20 mouse cellular contexts compared by ENCODE assay signal in genomic region chr7:45166950-45167401, GRCm38 (mm10). TPM values are rescaled to one million over a fixed set of nuclear protein-coding genes. Genes with fewer than 3 reads are reported as not detected.
A peak's percentile ranks its signal among the peaks of the same experiment; 100 is the strongest.
DNase-seq lines count a peak whose midpoint lies in the region; ATAC-seq lines count a peak whose summit lies in the region.
"Had no signal": no experiment of that assay in that cellular context is flagged by ENCODE, and none has a peak within 500 bp of the region (broad histone marks: within the 10 kb centered on the region; RNA-seq: fewer than 3 reads in every experiment).

No protein-coding gene starts in this region.

- H3K36me3 ChIP-seq in forebrain, embryonic 12.5 days (replicated peaks) = no peaks in the 10 kb centered on the region
- H3K36me3 ChIP-seq: intestine, embryonic 15.5 days; lung, embryonic 15.5 days had no signal

- H3K4me1 ChIP-seq in forebrain, embryonic 12.5 days = peaks cover 29% of the 10 kb centered on the region

- no peak overlapping the region for H3K4me3 ChIP-seq in forebrain, embryonic 12.5 days (replicated peaks)
- H3K4me3 ChIP-seq: heart, adult 2 months; intestine, embryonic 15.5 days; lung, embryonic 15.5 days had no signal

- no peak overlapping the region for H3K9ac ChIP-seq in forebrain, embryonic 12.5 days
- H3K9ac ChIP-seq: intestine, embryonic 15.5 days; lung, embryonic 15.5 days had no signal

- H3K9me3 ChIP-seq in forebrain, embryonic 12.5 days = peaks cover 8% of the 10 kb centered on the region

- ATAC-seq in forebrain, embryonic 12.5 days (ENCODE audit: low FRiP score) = no peak
- ATAC-seq: activated CD4-positive, CD25-positive, alpha-beta regulatory T cell, adult 4 months; CD4-positive, CD25-positive, alpha-beta regulatory T cell, adult 4 months; intestine, embryonic 15.5 days had no signal

- H3K4me2 ChIP-seq in forebrain, embryonic 12.5 days = no peak overlapping the region
- H3K4me2 ChIP-seq: intestine, embryonic 15.5 days; lung, embryonic 15.5 days had no signal

- DNase-seq in left cerebral cortex, postnatal 25 days (ENCODE audit: low spot score in 2 of 2) = peak; percentile 61 to 85
- DNase-seq in left cerebral cortex, postnatal 10 days (ENCODE audit: extremely low spot score in 1 of 2, low spot score in 2 of 2) = no peak
- peak; percentile 77 for DNase-seq in cerebellum, adult 9-10 months
- DNase-seq in telencephalon, adult 2 months (ENCODE audit: low read depth, low spot score) = peak; percentile 71
- no peak for DNase-seq in urinary bladder, adult 18-20 months (ENCODE audit: low spot score in 2 of 2)
- no peak for DNase-seq in heart, postnatal 25 days (ENCODE audit: low spot score)
- DNase-seq: heart, adult 2 months; heart, postnatal 14 days; kidney, postnatal 14 days; thymus, adult 18-20 months had no signal

- 27% methylated on average over 10 of the region's 10 CpGs for WGBS in forebrain, embryonic 12.5 days

- peaks cover 95% of the 10 kb centered on the region for H3K27me3 ChIP-seq in forebrain, embryonic 12.5 days

- H3K27ac ChIP-seq in forebrain, embryonic 12.5 days = peak overlapping the region; percentile 50; the same call in 1 of the 2 replicates
- H3K27ac ChIP-seq: heart, adult 2 months; intestine, embryonic 15.5 days; lung, embryonic 15.5 days had no signal

- intact Hi-C loops in left cerebral cortex, postnatal 25 days (cut with DNase I) = loop anchor here (1.0 to 10.0 kb wide), 2 partner anchors 66 to 198 kb away; partner anchors contain the start of gene Ppfia3
- intact Hi-C loops in left cerebral cortex, postnatal 10 days (cut with DNase I) = loop anchor here (10.0 kb wide), 1 partner anchor 198 kb away; the partner anchor contains the start of gene Ppfia3
- intact Hi-C loops in heart, postnatal 25 days (cut with DNase I) = no loop called here

RNA-seq across cellular contexts. Expression of gene Slc17a7, which starts 3.2 kb away (rescaled TPM):
- 1,000 to 10,000 TPM; 1,365 to 1,520 TPM for total RNA-seq in left cerebral cortex, postnatal 25 days (2021)
- total RNA-seq in left cerebral cortex, postnatal 10 days (2021) = 1,000 to 10,000 TPM; 1,057 to 1,070 TPM
- polyA plus RNA-seq in forebrain, embryonic 12.5 days (2016; fragmentation: Nextera tagmentation; extraction: Ambion mirVana) = 6.3 and 7.9 TPM in 2 replicates
- 10 to 100 TPM; 18.1 to 18.7 TPM for total RNA-seq in heart, postnatal 25 days (2021)
- total RNA-seq: liver, adult 2 months; megakaryocyte-erythroid progenitor cell, adult 5-6 weeks; monocyte, adult 5-6 weeks had no signal
- polyA plus RNA-seq: activated CD4-positive, CD25-positive, alpha-beta regulatory T cell, adult 4 months; CD4-positive, CD25-positive, alpha-beta regulatory T cell, adult 4 months; liver, adult 2 months; neural tube, embryonic 14.5 days had no signal

RNA-seq across cellular contexts. Expression of gene Gfy, which starts 12.4 kb away (rescaled TPM):
- total RNA-seq in left cerebral cortex, postnatal 25 days (2021) = under 1 TPM in 1 of 2 experiments, not detected in 1; 0.18 TPM
- total RNA-seq in left cerebral cortex, postnatal 10 days (2021) = under 1 TPM in 1 of 2 experiments, not detected in 1; 0.17 TPM
- 0.52 and 1.4 TPM in 2 replicates for polyA plus RNA-seq in forebrain, embryonic 12.5 days (2016; fragmentation: Nextera tagmentation; extraction: Ambion mirVana)
- not detected for total RNA-seq in heart, postnatal 25 days (2021)
- total RNA-seq: heart, adult 2 months; heart, postnatal 14 days; liver, adult 2 months; monocyte, adult 5-6 weeks had no signal
- polyA plus RNA-seq: activated CD4-positive, CD25-positive, alpha-beta regulatory T cell, adult 4 months; CD4-positive, CD25-positive, alpha-beta regulatory T cell, adult 4 months; heart, adult 2 months; intestine, embryonic 15.5 days; liver, adult 2 months; lung, embryonic 15.5 days; neural tube, embryonic 14.5 days had no signal

RNA-seq across cellular contexts. Expression of gene Aldh16a1, which starts 12.6 kb away (rescaled TPM):
- total RNA-seq in left cerebral cortex, postnatal 25 days (2021) = 10 to 100 TPM; 13.6 to 14.1 TPM
- total RNA-seq in left cerebral cortex, postnatal 10 days (2021) = 10 to 100 TPM; 13.3 to 16.7 TPM
- polyA plus RNA-seq in forebrain, embryonic 12.5 days (2016; fragmentation: Nextera tagmentation; extraction: Ambion mirVana) = 41.9 and 42.9 TPM in 2 replicates
- total RNA-seq in heart, postnatal 25 days (2021) = 10 to 100 TPM; 23.5 to 37.6 TPM

RNA-seq across cellular contexts. Expression of gene Pih1d1, which starts 12.9 kb away (rescaled TPM):
- 10 to 100 TPM; 45.8 to 49.3 TPM for total RNA-seq in left cerebral cortex, postnatal 25 days (2021)
- 10 to 100 TPM; 60.0 to 66.7 TPM for total RNA-seq in left cerebral cortex, postnatal 10 days (2021)
- 95.0 and 97.5 TPM in 2 replicates for polyA plus RNA-seq in forebrain, embryonic 12.5 days (2016; fragmentation: Nextera tagmentation; extraction: Ambion mirVana)
- 10 to 100 TPM; 29.7 to 30.9 TPM for total RNA-seq in heart, postnatal 25 days (2021)

RNA-seq across cellular contexts. Expression of gene Pth2, which starts 13.8 kb away (rescaled TPM):
- not detected for total RNA-seq in left cerebral cortex, postnatal 25 days (2021)
- total RNA-seq in left cerebral cortex, postnatal 10 days (2021) = not detected
- 0.45 and 1.5 TPM in 2 replicates for polyA plus RNA-seq in forebrain, embryonic 12.5 days (2016; fragmentation: Nextera tagmentation; extraction: Ambion mirVana)
- total RNA-seq in heart, postnatal 25 days (2021) = not detected
- total RNA-seq: heart, adult 2 months; heart, postnatal 14 days; left cerebral cortex, adult 18-20 months; liver, adult 2 months; megakaryocyte-erythroid progenitor cell, adult 5-6 weeks; monocyte, adult 5-6 weeks had no signal
- polyA plus RNA-seq: activated CD4-positive, CD25-positive, alpha-beta regulatory T cell, adult 4 months; CD4-positive, CD25-positive, alpha-beta regulatory T cell, adult 4 months; heart, adult 2 months; intestine, embryonic 15.5 days; liver, adult 2 months; lung, embryonic 15.5 days; neural tube, embryonic 14.5 days had no signal

Comparison
In these comparisons a context has a peak if more than half of its experiments do, and no peak if none do; other contexts are left out.
1. DNase-seq: peak in left cerebral cortex, postnatal 25 days (2 of 2), cerebellum, adult 9-10 months (single experiment) and telencephalon, adult 2 months (single experiment); none in left cerebral cortex, postnatal 10 days (0 of 2), urinary bladder, adult 18-20 months (0 of 2) and heart, postnatal 25 days (single experiment).
2. RNA of gene Slc17a7, which starts 3.2 kb away (total RNA-seq): 1,365 to 1,520 TPM in left cerebral cortex, postnatal 25 days and 1,057 to 1,070 TPM in left cerebral cortex, postnatal 10 days; 18.1 to 18.7 TPM in heart, postnatal 25 days; every median in the first group is over 10 times any median in the second.